Mouse (Mus musculus) intestine, embryonic 16.5 days (tissue): ENCODE results near the gene Tnr. TPM values are rescaled to one million over a fixed set of nuclear protein-coding genes. Genes with fewer than 3 reads are reported as not detected.
A peak's percentile ranks its signal among the peaks of the same experiment; 100 is the strongest.

Experiments used
- ATAC-seq: fragments of 200-750 bp; cut with Nextera tagmentation; 2 replicates; pipeline ENCODE4 v1.8.0; 2017; ENCODE audit warnings: moderate TSS enrichment, moderate library complexity
- H3K27ac ChIP-seq: fragments of 300-500 bp; sonication (generic); 2 replicates; pipeline ENCODE4 v1.5.1; 2014; ENCODE audit warnings: mild to moderate bottlenecking, low read length
- H3K27me3 ChIP-seq: fragments of 300-500 bp; sonication (generic); replicated peaks from 2 replicates; pipeline ENCODE4 v1.6.1; 2014; ENCODE audit warnings: low read length, control low read depth, mixed read lengths; ENCODE audit not compliant: control insufficient read depth, insufficient read depth
- H3K36me3 ChIP-seq: fragments of 300-500 bp; sonication (generic); 2 replicates; pipeline ENCODE4 v1.6.1; 2014; ENCODE audit warnings: low read length, control low read depth; ENCODE audit not compliant: control insufficient read depth, insufficient read depth
- H3K4me1 ChIP-seq: fragments of 300-500 bp; sonication (generic); 2 replicates; pipeline ENCODE4 v1.6.1; 2014; ENCODE audit warnings: low read length, control low read depth, mixed read lengths; ENCODE audit not compliant: control insufficient read depth, insufficient read depth
- H3K4me2 ChIP-seq: fragments of 300-500 bp; sonication (generic); 2 replicates; pipeline ENCODE4 v1.6.1; 2014; ENCODE audit warnings: low read depth, low read length, control low read depth
- H3K4me3 ChIP-seq: fragments of 300-500 bp; sonication (generic); 2 replicates; pipeline ENCODE4 v1.5.1; 2014; ENCODE audit warnings: mild to moderate bottlenecking, low read length
- H3K9ac ChIP-seq: fragments of 300-500 bp; sonication (generic); 2 replicates; pipeline ENCODE4 v1.6.1; 2014; ENCODE audit warnings: low read depth, low read length
- H3K9me3 ChIP-seq: fragments of 300-500 bp; sonication (generic); 2 replicates; pipeline ENCODE4 v1.6.1; 2016; ENCODE audit warnings: low read length, control low read depth; ENCODE audit not compliant: control insufficient read depth
- WGBS: fragments of 180-500 bp; shearing (Covaris S2); extraction: QIAGEN DNeasy Blood & Tissue Kit; methylation state at CpG from one replicate; pipeline ENCODE4 v1.1.7; 2014; 5-methylcytosine and 5-hydroxymethylcytosine counted together
- polyA plus RNA-seq: library from polyadenylated mRNA; unstranded; fragments of >200 nt; fragmentation: Nextera tagmentation; extraction: Ambion mirVana; gene quantifications from 2 replicates; pipeline ENCODE4 v1.2.1, GENCODE M21; 2015

The Tnr gene
- polyA plus RNA-seq, 1 experiment from 2014 or later: 0.20 TPM

GRCm38 (mm10) chr1:159645719-159646118, 122.2 kb downstream of the Tnr start:
- Histone ChIP-seq H3K4me1 (no peaks in the 10 kb centered on the region), H3K4me3 (no peak overlapping the region), H3K27ac (no peak overlapping the region), H3K27me3 (no peaks in the 10 kb centered on the region), H3K9me3 (no peaks in the 10 kb centered on the region), H3K4me2 (no peak overlapping the region), H3K36me3 (no peaks in the 10 kb centered on the region), H3K9ac (no peak overlapping the region)
- ATAC-seq: no peak
- 89% methylated on average over 4 of the region's 4 CpGs for WGBS

DNA sequence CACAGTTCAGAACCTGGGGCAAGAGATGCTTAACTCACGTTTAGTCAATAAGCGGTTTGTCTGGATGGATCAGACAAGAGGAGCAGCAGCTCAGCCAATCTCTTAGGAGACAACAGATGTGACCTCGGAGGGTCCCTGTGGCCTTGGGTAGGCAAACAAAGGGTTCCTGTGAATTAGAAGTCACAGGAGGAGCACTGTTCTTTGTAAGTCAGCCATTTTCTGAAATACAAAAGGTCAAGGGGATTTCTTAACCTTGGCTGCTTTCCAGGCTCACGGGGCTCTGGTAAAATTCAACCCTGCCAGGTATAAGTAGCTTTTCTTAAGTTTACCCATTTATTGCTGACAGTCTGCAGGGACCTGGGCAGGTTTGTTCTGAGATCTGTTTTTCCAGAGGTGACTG, 126.9 kb downstream of the Tnr start:
- H3K36me3 ChIP-seq: no peaks in the 10 kb centered on the region

GRCm38 (mm10) chr1:159655241-159655640, 131.7 kb downstream of the Tnr start:
- no peaks in the 10 kb centered on the region for H3K36me3 ChIP-seq
- 67% methylated on average over 3 of the region's 3 CpGs for WGBS
- ATAC-seq: no peak

More for the DNA sequence above, 126.9 kb downstream of the Tnr start:
- H3K4me3 ChIP-seq: no peak overlapping the region
- H3K4me1 ChIP-seq: no peaks in the 10 kb centered on the region
- no peaks in the 10 kb centered on the region for H3K9me3 ChIP-seq
- WGBS: 16% methylated on average over 4 of the region's 4 CpGs
- H3K9ac ChIP-seq: no peak overlapping the region
- no peak for ATAC-seq
- H3K27me3 ChIP-seq: no peaks in the 10 kb centered on the region
- no peak overlapping the region for H3K27ac ChIP-seq
- no peak overlapping the region for H3K4me2 ChIP-seq

DNA sequence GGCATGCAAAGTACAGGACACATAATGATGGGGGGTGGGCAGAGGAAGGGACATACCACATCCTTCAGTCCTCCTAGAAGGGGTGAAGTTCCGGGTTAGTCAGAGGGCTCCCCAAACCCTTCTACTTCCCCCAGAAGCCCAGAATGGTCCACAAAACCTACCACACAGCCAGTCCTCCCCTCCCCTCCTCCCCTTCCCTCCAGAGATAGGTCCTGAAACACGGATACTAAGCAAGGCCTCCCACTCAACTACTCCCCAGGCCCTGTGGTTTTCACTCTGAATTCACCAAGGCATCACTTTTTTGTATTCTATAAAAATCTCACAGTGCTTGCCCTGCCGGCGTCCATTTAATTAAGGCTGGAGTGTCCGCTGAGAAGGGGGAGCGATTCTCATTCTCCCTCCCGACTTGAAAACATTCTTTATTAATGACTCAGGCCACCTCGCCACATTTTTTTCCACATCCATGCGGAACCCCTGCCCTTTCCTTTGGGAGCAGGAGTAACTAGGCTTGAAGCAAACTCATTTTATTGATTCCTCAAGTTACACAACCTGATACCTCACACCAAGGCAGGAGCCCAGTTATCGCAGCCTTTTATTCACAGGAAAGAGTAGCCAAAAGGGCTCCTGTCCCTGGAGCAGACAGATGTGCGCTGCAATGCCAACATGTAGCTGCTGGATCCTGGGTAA, 134.4 kb downstream of the Tnr start:
- Histone ChIP-seq H3K4me2 (no peak overlapping the region), H3K27me3 (no peaks in the 10 kb centered on the region), H3K4me3 (no peak overlapping the region), H3K36me3 (no peaks in the 10 kb centered on the region), H3K9ac (no peak overlapping the region), H3K27ac (no peak overlapping the region), H3K9me3 (no peaks in the 10 kb centered on the region), H3K4me1 (no peaks in the 10 kb centered on the region)
- WGBS: 55% methylated on average over 11 of the region's 11 CpGs
- ATAC-seq: no peak

More at GRCm38 (mm10) chr1:159655241-159655640, 131.7 kb downstream of the Tnr start:
- no peak overlapping the region for H3K4me2 ChIP-seq
- no peak overlapping the region for H3K4me3 ChIP-seq
- no peak overlapping the region for H3K9ac ChIP-seq
- no peaks in the 10 kb centered on the region for H3K27me3 ChIP-seq
- no peaks in the 10 kb centered on the region for H3K4me1 ChIP-seq
- H3K9me3 ChIP-seq: no peaks in the 10 kb centered on the region
- no peak overlapping the region for H3K27ac ChIP-seq

DNA sequence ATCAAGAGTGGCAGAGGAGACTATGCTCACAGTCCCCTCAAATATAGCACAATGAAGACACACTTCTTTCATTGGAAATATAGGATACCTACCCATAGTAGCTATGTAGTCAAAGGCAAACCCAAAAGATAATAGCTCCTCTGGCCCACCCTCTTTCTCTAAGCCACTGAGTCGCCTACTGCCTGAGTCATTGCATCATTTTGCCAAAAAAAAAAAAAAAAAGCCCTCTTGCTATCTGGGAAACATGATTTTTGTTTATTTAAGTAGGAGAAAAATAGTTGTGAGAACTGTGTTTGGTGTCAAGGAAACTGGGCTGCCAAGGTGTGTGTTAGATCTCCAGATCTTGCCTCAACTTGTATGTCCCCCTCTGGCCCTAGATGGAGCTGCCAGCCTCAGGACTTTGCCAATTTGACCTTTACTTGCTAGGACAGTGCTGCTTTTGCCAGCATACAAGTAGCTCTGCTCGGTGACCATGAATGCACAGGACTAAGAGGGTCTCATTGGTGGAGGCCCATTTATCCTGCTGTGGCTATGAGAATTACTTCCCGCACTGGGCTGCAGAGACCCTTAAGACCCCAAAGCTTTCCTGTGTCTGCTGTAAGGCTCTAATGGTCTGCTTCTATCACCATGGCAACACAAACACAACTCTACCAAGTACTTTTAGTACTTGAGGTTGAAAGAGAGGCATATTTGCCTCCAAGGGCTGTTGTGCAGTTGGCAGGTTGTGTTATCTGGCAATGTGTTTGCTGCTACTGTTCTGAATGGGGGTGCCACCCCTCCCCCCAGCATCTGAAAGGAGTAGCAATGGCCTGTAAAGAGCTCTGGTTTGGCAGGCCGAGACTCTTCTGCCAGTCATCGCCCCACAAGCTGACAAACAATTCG, 137.3 kb downstream of the Tnr start:
- WGBS: 61% methylated on average over 6 of the region's 6 CpGs
- no peaks in the 10 kb centered on the region for H3K27me3 ChIP-seq
- H3K9ac ChIP-seq: no peak overlapping the region
- H3K9me3 ChIP-seq: no peaks in the 10 kb centered on the region
- no peak overlapping the region for H3K4me3 ChIP-seq
- no peak for ATAC-seq
- H3K27ac ChIP-seq: no peak overlapping the region
- H3K4me1 ChIP-seq: no peaks in the 10 kb centered on the region
- no peaks in the 10 kb centered on the region for H3K36me3 ChIP-seq
- no peak overlapping the region for H3K4me2 ChIP-seq

GRCm38 (mm10) chr1:159664496-159664895, 140.9 kb downstream of the Tnr start:
- 83% methylated on average over 3 of the region's 3 CpGs for WGBS

DNA sequence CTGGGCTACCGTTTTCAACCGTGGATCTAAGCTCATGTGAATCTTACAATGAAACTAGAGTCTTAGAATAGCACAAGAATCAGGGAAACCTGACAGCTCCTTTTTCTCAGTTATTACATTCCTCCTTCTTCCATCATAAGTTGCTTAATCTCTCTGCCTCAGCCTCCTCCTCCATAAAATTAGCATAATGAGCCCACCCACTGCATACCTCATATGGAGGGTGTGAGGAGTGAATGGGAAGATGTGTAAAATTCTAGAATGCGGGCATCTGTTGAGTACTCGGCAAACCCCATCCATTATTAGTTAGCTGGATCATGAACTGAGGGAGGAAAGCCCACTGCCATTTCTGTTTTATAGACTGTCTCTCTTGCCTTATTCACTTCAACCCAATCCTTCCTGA, 141.4 kb downstream of the Tnr start:
- ATAC-seq: no peak

More at GRCm38 (mm10) chr1:159664496-159664895, 140.9 kb downstream of the Tnr start:
- Histone ChIP-seq H3K9me3 (no peaks in the 10 kb centered on the region), H3K36me3 (no peaks in the 10 kb centered on the region), H3K27ac (no peak overlapping the region), H3K4me1 (no peaks in the 10 kb centered on the region), H3K9ac (no peak overlapping the region), H3K4me2 (no peak overlapping the region), H3K27me3 (no peaks in the 10 kb centered on the region), H3K4me3 (no peak overlapping the region)
- ATAC-seq: no peak

GRCm38 (mm10) chr1:159670629-159671150, 147.1 kb downstream of the Tnr start:
- Histone ChIP-seq H3K27me3 (no peaks in the 10 kb centered on the region), H3K4me1 (no peaks in the 10 kb centered on the region), H3K36me3 (no peaks in the 10 kb centered on the region), H3K27ac (no peak overlapping the region), H3K4me3 (no peak overlapping the region), H3K9me3 (no peaks in the 10 kb centered on the region), H3K9ac (no peak overlapping the region), H3K4me2 (no peak overlapping the region)
- 44% methylated on average over 16 of the region's 16 CpGs for WGBS
- ATAC-seq: peak; percentile 74

More for the DNA sequence above, 141.4 kb downstream of the Tnr start:
- H3K4me2 ChIP-seq: no peak overlapping the region
- 84% methylated on average over 4 of the region's 4 CpGs for WGBS
- no peak overlapping the region for H3K27ac ChIP-seq
- no peaks in the 10 kb centered on the region for H3K27me3 ChIP-seq
- no peak overlapping the region for H3K4me3 ChIP-seq
- no peaks in the 10 kb centered on the region for H3K9me3 ChIP-seq
- H3K36me3 ChIP-seq: no peaks in the 10 kb centered on the region
- H3K4me1 ChIP-seq: no peaks in the 10 kb centered on the region
- H3K9ac ChIP-seq: no peak overlapping the region

DNA sequence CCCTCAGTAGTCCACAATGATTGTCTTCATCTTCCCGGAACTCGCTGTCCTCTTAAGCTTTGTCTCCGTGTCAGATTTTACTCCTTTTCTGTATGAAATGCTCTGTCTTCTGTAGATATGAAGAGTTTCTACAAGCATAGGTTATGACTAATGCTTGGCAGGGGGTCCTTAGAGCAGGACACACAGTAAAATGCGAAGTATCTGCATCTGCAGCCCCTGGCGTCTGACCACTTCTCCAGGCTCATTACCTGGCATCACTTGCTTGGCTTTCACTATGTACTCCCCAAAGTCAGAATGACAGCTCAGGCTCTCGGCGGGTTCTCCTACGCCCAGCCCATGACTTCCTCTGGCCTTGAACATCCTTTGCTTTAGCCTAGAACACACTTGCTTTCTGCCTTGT, 147.6 kb downstream of the Tnr start:
- Histone ChIP-seq H3K9ac (no peak overlapping the region), H3K9me3 (no peaks in the 10 kb centered on the region), H3K4me1 (no peaks in the 10 kb centered on the region), H3K4me3 (no peak overlapping the region), H3K36me3 (no peaks in the 10 kb centered on the region), H3K27ac (no peak overlapping the region), H3K27me3 (no peaks in the 10 kb centered on the region), H3K4me2 (no peak overlapping the region)
- WGBS: 80% methylated on average over 8 of the region's 8 CpGs
- ATAC-seq: no peak
